Mouse (Mus musculus) kidney, adult 2 months (tissue): Measurements from ENCODE around the gene Sgsh. TPM values are rescaled to one million over a fixed set of nuclear protein-coding genes. Genes with fewer than 3 reads are reported as not detected.

Source experiments
- DNase-seq: peaks from one replicate; pipeline ENCODE4 v3.0.0; 2021
- H3K27ac ChIP-seq: fragments of 200-500 bp; 2 replicates; pipeline ENCODE4 v1.5.1; 2012; ENCODE audit warnings: low read depth, low read length, control low read depth, inconsistent platforms; ENCODE audit not compliant: insufficient read depth
- H3K27me3 ChIP-seq: fragments of 200-500 bp; replicated peaks from 2 replicates; pipeline ENCODE4 v1.6.1; 2012; ENCODE audit warnings: mild to moderate bottlenecking, moderate library complexity, low read length, inconsistent platforms; ENCODE audit not compliant: control insufficient read depth, insufficient read depth
- H3K36me3 ChIP-seq: fragments of 200-500 bp; 2 replicates; pipeline ENCODE4 v1.6.1; 2012; ENCODE audit warnings: mild to moderate bottlenecking, moderate library complexity, low read length, inconsistent platforms; ENCODE audit not compliant: control insufficient read depth, insufficient read depth
- H3K4me1 ChIP-seq: fragments of 200-500 bp; 2 replicates; pipeline ENCODE4 v1.6.1; 2011; ENCODE audit warnings: low read length; ENCODE audit not compliant: control insufficient read depth, insufficient read depth
- H3K4me3 ChIP-seq: fragments of 200-500 bp; 2 replicates; pipeline ENCODE4 v1.5.1; 2011; ENCODE audit warnings: mild to moderate bottlenecking, low read depth, low read length, control low read depth; ENCODE audit not compliant: insufficient read depth
- CTCF ChIP-seq: fragments of 200-500 bp; conservative IDR thresholded peaks from 2 replicates; pipeline ENCODE4 v1.5.1; 2011; ENCODE audit warnings: low read depth, mild to moderate bottlenecking, control low read depth, low read length, moderate library complexity, mixed read lengths; ENCODE audit not compliant: insufficient read depth, insufficient read length
- POLR2A ChIP-seq: fragments of 200-500 bp; IDR thresholded peaks from one replicate; pipeline ENCODE4 v1.6.1; 2011; ENCODE audit warnings: low read depth, low read length, control low read depth
- WGBS: fragments of 180-500 bp; shearing (Covaris S2); methylation state at CpG from one replicate; pipeline ENCODE4 v1.1.7; 2018; 5-methylcytosine and 5-hydroxymethylcytosine counted together
- polyA plus RNA-seq: library from polyadenylated mRNA; depleted of rRNA; stranded (reverse); fragments of >200 nt; gene quantifications from 2 replicates; pipeline ENCODE4 v1.2.3, GENCODE M21; 2012

Gene Sgsh
- polyA plus RNA-seq, 1 experiment = 24.8 TPM

GRCm38 (mm10) chr11:119363534-119364145 lies 8.3 kb upstream of the Sgsh start:
- peak; percentile 76 for DNase-seq
- H3K27me3 ChIP-seq = no peaks in the 10 kb centered on the region
- no peak overlapping the region for H3K4me3 ChIP-seq
- no peak overlapping the region for H3K27ac ChIP-seq
- peak; percentile 82 for TF ChIP-seq CTCF
- TF ChIP-seq POLR2A = no peak
- WGBS = 28% methylated on average over 11 of the region's 11 CpGs
- H3K4me1 ChIP-seq = no peaks in the 10 kb centered on the region
- no peaks in the 10 kb centered on the region for H3K36me3 ChIP-seq

- H3K4me1 ChIP-seq = no peaks in the 10 kb centered on the region
- no peak overlapping the region for H3K4me3 ChIP-seq
- no peaks in the 10 kb centered on the region for H3K27me3 ChIP-seq
- TF ChIP-seq CTCF = no peak
- TF ChIP-seq POLR2A = no peak
- no peak for DNase-seq
- H3K36me3 ChIP-seq = no peaks in the 10 kb centered on the region
- no peak overlapping the region for H3K27ac ChIP-seq
- 45% methylated on average over 11 of the region's 11 CpGs for WGBS
Measured at GRCm38 (mm10) chr11:119362769-119363533, 7.6 kb upstream of the Sgsh start.

DNA sequence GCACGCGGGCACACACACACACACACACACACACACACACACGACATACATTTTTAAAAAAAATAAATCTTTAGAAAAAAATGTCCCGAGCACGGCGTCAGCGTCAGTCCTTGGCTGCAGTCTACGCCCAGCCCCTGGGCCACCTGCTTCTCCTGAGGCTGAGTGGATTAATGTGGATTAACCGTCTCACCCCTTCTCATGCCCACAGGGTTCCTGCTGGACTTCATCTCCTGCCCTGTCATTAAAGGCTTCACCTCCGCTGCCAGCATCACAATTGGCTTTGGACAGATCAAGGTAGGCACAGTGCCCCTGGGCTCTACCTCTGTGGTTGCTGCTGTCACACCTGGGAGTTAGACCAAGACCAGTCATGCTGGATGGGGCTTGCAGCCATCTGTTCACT lies 3.8 kb upstream of the Sgsh start:
- peaks cover 5% of the 10 kb centered on the region; the same call in 1 of the 2 replicates for H3K4me1 ChIP-seq
- no peak for TF ChIP-seq POLR2A
- no peak overlapping the region for H3K4me3 ChIP-seq
- no peak for DNase-seq
- H3K36me3 ChIP-seq = no peaks in the 10 kb centered on the region
- 94% methylated on average over 10 of the region's 10 CpGs for WGBS
- no peaks in the 10 kb centered on the region for H3K27me3 ChIP-seq
- no peak overlapping the region for H3K27ac ChIP-seq

DNA sequence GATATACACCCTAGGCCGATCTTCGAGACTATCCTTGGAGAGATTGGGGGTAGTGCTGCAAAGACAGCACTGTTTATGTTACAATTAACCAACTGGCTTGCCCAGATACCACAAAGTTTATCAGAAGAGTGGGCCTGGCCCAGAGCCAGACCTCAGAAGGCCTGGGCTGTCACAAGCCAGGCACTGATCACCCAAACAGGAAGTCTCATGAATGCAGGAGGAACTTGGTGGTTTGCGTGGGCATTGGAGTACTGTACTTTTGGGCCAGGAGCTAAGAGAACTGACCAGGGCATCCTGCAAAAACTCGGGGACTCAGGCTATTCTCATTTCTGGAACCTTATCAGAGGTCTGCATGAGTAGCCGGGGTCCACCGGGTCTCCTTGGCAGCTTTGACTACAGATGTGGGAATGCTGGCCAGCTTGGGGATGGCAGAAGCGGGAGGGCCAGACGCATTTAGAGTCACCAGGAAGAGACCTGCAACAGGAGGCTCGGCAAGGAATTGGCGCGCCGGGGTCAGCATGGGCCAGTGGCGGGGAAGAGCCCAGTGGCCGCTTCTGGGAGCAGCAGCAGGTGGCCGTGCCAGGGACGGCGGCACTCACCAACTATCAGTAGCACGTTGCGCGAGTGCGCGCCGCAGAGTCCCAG lies 416 bp downstream of the Sgsh start:
- H3K27me3 ChIP-seq = no peaks in the 10 kb centered on the region
- DNase-seq = peak; percentile 65
- H3K4me1 ChIP-seq = peaks cover 5% of the 10 kb centered on the region; the same call in 1 of the 2 replicates
- 4% methylated on average over 23 of the region's 23 CpGs for WGBS
- no peaks in the 10 kb centered on the region for H3K36me3 ChIP-seq
- no peak for TF ChIP-seq CTCF
- TF ChIP-seq POLR2A = no peak
- H3K4me3 ChIP-seq = peak overlapping the region; percentile 92
- H3K27ac ChIP-seq = peak overlapping the region; percentile 61

DNA sequence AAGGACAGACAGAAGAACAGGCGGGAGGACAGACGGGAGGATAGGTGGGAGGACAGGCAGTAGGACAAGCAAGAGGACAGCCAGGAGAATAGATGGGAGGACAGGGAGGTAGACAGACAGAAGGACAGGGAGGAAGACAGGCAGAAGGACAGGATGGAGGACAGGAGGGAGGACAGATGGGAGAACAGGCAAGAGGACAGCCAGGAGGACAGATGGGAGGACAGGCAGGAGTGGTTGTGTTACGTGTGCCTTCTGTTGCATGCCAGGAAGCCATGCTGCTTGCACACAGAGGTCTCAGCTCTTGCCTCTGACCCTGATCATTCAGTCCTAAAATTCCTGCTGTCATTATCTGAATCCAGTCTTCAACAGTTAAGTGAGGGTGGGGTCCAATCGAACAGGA lies 1.4 kb downstream of the Sgsh start:
- 81% methylated on average over 4 of the region's 4 CpGs for WGBS

DNA sequence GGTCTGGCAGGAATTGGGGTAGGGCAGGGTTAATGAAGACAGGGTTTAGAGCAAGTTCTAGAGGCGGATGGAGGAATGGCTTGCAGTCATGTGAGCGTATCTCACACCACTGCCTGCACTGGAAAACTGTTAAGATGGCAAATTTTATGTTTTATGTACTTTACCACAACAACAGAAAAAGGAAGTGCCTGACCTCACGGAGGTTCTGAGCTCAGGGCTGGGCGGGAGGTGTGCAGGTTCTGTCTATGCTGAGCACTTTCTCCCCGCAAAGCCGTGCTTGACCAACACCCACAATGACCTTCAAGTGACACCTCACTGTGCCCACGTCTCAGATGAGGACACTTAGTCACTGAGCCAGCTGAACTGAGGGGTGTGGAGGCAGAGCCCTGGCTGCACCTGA lies 3.2 kb downstream of the Sgsh start:
- no peak for DNase-seq
- no peak overlapping the region for H3K27ac ChIP-seq
- TF ChIP-seq POLR2A (no peak), CTCF (no peak)
- no peaks in the 10 kb centered on the region for H3K36me3 ChIP-seq
- no peak overlapping the region for H3K4me3 ChIP-seq
- 78% methylated on average over 7 of the region's 7 CpGs for WGBS
- no peaks in the 10 kb centered on the region for H3K27me3 ChIP-seq
- H3K4me1 ChIP-seq = peaks cover 5% of the 10 kb centered on the region; the same call in 1 of the 2 replicates

More for the DNA sequence above, 1.4 kb downstream of the Sgsh start:
- Histone ChIP-seq H3K4me3 (no peak overlapping the region), H3K27ac (no peak overlapping the region), H3K4me1 (peaks cover 5% of the 10 kb centered on the region; the same call in 1 of the 2 replicates), H3K36me3 (no peaks in the 10 kb centered on the region), H3K27me3 (no peaks in the 10 kb centered on the region)
- no peak for DNase-seq
- TF ChIP-seq POLR2A (no peak), CTCF (no peak)

GRCm38 (mm10) chr11:119347125-119347524 lies 8.2 kb downstream of the Sgsh start:
- Histone ChIP-seq H3K4me1 (no peaks in the 10 kb centered on the region), H3K27me3 (no peaks in the 10 kb centered on the region), H3K27ac (no peak overlapping the region), H3K36me3 (no peaks in the 10 kb centered on the region), H3K4me3 (no peak overlapping the region)
- no peak for TF ChIP-seq CTCF
- no peak for TF ChIP-seq POLR2A
- DNase-seq = no peak
- WGBS = 88% methylated on average over 4 of the region's 4 CpGs
